Mouse (Mus musculus) CD8-positive naive resting alpha-beta T cell, adult 2 months (primary cell): ENCODE measurements around the gene Gm43064.
A peak's percentile ranks its signal among the peaks of the same experiment; 100 is the strongest.
"Not testable (repeated sequence)": the region's sequence is repeated elsewhere in the genome, so short reads cannot be mapped to it uniquely, and the experiment has no call there.

Experiments used
- DNase-seq, 2 experiments: peaks; one replicate each; pipeline ENCODE4 v3.0.0; 2022; ENCODE audit warnings: low read depth in 2 of 2, low spot score in 2 of 2

Gm43064 gene

GRCm38 (mm10) chr3:103808891-103809798 lies at the start of gene Gm43064, which contains the start of the genes Dclre1b and Ap4b1:
Gm43064 (plus strand) TSS chr3:103809573.
Dclre1b (minus strand) TSS chr3:103809444.
Ap4b1 (plus strand) TSS chr3:103809520.
- DNase-seq, result peak; percentile 84 to 87

- no peak for DNase-seq
Measured at GRCm38 (mm10) chr3:103766789-103767188, 42.6 kb upstream of the Gm43064 start.

DNA sequence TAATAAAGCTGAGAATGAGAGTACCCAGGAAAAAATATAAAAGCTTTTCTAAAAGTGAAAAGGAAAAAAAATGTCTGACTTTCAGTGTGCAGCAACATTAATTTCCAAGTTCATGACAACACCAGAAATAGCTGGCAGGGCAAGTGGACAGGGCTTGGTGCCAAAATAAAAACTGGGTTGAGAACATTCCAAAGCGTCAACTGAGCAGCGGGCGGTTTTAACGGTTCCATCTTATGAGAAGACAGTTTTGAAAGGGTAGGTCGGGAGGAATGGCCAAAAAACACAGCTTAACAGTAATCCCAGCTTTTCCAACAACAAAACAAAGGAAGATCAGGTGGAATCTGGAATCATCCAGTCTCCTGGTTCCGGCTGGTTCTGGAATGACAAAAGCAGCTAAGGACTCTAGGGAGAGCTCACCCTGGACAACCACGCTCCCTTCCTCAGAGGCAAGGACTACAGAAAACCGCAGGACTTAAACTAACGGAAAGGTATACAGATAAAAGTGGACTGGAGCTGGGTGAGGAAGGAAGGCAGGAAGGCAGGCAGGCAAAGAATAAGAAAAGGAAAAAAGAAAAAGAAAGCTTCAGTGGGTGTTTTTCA lies 37.7 kb upstream of the Gm43064 start:
- no peak for DNase-seq

DNA sequence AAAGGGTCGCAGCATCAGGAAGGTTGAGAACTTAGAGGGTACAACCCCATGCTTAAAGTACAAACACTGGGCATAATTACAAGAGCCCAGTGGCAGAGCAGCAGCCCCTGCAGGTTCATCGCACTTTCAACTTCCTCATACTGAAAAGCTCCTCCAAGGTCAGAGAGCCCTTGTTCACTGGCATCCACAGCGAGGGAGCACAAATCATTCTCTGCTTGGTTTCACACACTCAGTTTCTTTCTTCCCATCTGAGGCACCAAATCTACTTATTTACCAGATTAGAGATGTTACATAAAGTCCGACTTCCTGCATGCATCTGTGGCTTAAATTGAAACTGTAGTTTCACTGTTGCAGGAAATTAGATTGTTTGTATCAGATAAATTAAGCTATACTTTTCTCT lies 36.5 kb upstream of the Gm43064 start:
- DNase-seq, result peak in 1 of 2 experiments; percentile 15

DNA sequence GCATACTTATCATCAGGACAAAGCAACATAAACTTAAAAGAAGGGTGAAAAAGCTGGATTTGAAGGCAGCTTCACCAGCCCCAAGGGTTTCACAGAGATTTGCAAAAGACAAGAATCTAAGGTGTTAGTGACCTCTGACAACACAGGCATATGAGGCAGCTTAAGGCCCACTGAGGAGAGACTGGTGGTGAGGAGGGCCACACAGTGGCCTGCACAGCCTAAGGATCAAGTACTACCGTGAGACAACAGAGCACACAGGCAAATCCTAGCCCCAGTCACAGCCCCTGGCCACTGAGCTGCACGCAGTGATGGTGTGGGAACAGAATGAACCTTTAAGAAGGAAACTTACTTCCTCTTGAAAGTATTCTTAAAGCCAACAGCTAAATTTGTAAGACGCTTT lies 35.9 kb upstream of the Gm43064 start:
- DNase-seq, result no peak

DNA sequence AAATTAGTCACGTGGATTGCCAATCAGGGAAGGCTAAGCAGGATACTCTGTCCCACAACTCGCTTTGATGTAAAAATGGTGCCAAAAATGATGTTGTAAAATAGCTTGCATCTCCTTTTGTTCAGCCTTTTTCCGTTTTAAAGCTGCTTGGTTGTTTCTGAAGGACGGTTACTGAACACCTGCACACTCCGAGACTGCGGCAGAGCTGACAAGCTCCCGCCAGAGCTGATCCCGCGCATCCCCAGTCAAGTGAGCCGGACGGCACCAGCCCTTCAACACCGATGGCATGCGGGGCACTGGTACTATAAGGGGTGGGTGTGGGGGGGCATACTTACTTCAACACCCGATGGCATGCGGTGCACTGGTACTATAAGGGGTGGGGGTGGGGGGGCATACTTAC lies 35.4 kb upstream of the Gm43064 start:
- DNase-seq, result no peak

- DNase-seq, result no peak
Measured at GRCm38 (mm10) chr3:103777940-103778339, 31.4 kb upstream of the Gm43064 start.

DNA sequence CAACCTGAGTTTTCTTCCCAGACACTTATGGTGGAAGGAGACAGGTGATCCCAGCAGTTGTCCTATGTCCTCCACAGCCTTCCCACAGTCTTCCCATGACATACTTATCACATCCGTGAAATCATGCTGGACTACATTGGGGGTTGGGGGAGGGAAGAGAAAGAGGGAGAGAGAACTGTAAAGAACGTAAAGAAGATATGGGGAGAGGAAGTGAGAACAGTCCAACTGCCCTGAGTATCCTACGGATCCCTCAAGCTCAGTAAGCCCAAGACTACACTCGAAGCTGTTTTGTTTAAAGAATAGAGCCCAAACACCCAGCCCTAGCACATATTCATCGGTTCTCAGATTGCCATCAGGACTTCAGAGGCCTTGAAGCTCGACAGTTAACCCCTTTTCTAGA lies 30.7 kb upstream of the Gm43064 start:
- DNase-seq, result no peak

DNA sequence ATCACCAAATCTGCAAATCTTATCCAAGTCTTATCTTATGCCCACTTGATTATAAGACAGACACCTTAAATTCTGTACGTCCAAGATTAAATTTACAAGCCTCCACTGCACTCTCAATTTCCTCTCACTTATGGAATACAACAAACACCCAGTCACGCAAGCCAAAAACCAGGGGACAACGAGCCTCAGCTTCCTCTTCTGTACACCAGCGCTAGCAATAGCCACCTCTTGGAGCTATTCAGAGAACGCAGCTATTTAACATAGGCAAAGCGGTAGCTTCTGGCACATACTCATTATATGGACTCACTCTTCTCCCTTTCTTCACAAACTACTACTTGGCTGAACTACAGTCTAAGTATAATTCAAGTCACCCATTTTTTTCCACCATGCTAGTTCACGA lies 30.2 kb upstream of the Gm43064 start:
- DNase-seq, result no peak

- no peak for DNase-seq
Measured at GRCm38 (mm10) chr3:103780271-103780670, 29.1 kb upstream of the Gm43064 start.

GRCm38 (mm10) chr3:103780777-103781176 lies 28.6 kb upstream of the Gm43064 start:
- no peak for DNase-seq

- DNase-seq, result no peak
Measured at GRCm38 (mm10) chr3:103782844-103783609, 26.3 kb upstream of the Gm43064 start.

- DNase-seq, result no peak
Measured at GRCm38 (mm10) chr3:103787225-103787624, 22.1 kb upstream of the Gm43064 start.

- no peak for DNase-seq
Measured at GRCm38 (mm10) chr3:103789096-103789495, 20.3 kb upstream of the Gm43064 start.

GRCm38 (mm10) chr3:103789891-103790345 lies 19.5 kb upstream of the Gm43064 start:
- DNase-seq, result peak; percentile 48 to 59

- DNase-seq, result peak; percentile 30 to 31
Measured at GRCm38 (mm10) chr3:103790346-103791145, 18.8 kb upstream of the Gm43064 start.

GRCm38 (mm10) chr3:103791230-103792110 lies 17.9 kb upstream of the Gm43064 start, which contains the start of gene Hipk1:
Hipk1 (minus strand) TSS chr3:103791563.
- peak; percentile 89 to 90 for DNase-seq

DNA sequence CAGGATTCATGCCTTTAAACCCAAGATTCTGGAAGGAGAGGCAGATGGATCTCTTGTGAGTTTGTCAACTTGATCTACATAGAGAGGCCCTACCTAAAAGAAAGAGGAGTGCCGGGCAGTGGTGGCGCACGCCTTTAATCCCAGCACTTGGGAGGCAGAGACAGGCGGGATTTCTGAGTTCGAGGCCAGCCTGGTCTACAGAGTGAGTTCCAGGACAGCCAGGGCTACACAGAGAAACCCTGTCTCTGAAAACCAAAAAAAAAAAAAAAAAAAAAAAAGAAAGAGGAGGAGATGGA lies 17.3 kb upstream of the Gm43064 start:
- DNase-seq, result not testable (repeated sequence)

DNA sequence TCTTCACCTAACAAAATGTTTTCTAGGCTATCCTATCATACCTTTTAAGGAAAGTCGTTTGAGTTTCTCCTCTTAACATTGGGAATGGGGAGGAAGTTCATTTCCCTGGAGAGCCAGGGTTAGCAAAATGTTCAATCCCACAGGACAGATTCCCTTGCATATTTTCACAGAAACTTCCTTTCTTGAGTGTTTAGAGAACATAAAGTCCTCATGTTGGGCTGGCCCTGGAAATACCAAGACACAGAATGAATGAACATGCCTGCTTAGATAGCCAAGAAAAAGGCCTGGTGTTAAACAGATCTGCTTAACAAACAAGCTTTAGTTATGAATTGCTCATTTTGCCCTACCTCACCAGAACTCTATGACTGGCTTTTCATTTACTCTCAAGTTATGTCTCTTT lies 16.8 kb upstream of the Gm43064 start:
- DNase-seq, result no peak

DNA sequence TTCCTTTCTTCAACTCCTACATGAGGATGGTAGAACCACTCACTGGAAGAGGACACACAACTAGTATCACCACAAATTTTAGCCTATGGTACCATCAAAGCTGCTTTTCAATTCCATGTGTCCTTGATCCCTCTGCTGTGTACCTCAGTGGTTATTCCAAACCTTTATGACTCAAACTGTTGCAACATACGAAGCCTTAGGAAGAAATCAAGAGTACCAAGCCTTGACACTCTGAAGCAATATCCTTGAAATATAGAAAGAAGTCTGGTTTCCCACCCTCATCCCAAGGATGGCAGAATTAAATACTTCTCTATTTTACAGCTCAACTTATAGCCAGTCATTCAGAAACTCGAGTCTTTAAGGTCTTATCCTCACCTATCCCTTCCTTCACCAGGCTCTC lies 13.0 kb upstream of the Gm43064 start:
- DNase-seq, result no peak
